Mouse (Mus musculus) testis, adult 2 months (tissue): ENCODE results near the gene Foxn3.

ENCODE experiments used
- CTCF ChIP-seq: fragments of 200-500 bp; IDR thresholded peaks from 2 replicates; pipeline ENCODE4 v1.5.1; 2012; ENCODE audit warnings: low read depth, mild to moderate bottlenecking, inconsistent platforms, low read length, moderate library complexity; ENCODE audit not compliant: control insufficient read depth, insufficient read depth, insufficient replicate concordance
- POLR2A ChIP-seq: fragments of 200-500 bp; IDR thresholded peaks from 2 replicates; pipeline ENCODE4 v1.6.1; 2012; ENCODE audit warnings: low read depth, mild to moderate bottlenecking, inconsistent platforms, low read length, moderate library complexity; ENCODE audit not compliant: control insufficient read depth

DNA sequence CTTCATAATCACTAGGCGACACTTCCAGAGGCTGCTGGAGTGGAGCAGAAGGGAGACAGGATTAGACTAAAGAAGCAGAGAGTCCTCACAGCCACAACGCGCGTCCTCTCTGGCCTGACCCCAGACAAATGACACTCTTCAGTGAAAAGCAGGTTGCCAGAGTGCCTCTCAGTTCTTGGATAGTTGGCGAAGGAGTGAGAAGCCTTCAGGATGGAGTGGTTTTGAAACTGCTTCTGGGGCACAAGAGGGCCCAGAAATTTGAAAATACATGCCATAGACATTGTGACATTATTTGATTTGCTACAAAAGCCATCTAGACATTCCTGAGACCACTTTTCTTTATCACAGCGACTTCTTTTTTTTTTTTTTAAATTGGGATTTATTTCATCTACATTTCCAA lies 113.3 kb downstream of the Foxn3 start:
- TF ChIP-seq POLR2A, result no peak
- no peak for TF ChIP-seq CTCF
